Mouse (Mus musculus) midbrain, embryonic 16.5 days (tissue): Measurements from ENCODE around the gene Cd209g. TPM values are rescaled to one million over a fixed set of nuclear protein-coding genes. Genes with fewer than 3 reads are reported as not detected.

Experiments used
- ATAC-seq: fragments of 200-750 bp; cut with Nextera tagmentation; 2 replicates; pipeline ENCODE4 v1.8.0; 2017; ENCODE audit warnings: moderate TSS enrichment
- H3K27ac ChIP-seq: fragments of 300-500 bp; sonication (generic); 2 replicates; pipeline ENCODE4 v1.5.1; 2014; ENCODE audit warnings: mild to moderate bottlenecking, low read length, mixed read lengths
- H3K27me3 ChIP-seq: fragments of 300-500 bp; sonication (generic); 2 replicates; pipeline ENCODE4 v1.6.1; 2014; ENCODE audit warnings: low read depth, low read length, mixed read lengths; ENCODE audit not compliant: control insufficient read depth, insufficient read depth
- H3K36me3 ChIP-seq: fragments of 300-500 bp; sonication (generic); 2 replicates; pipeline ENCODE4 v1.6.1; 2014; ENCODE audit warnings: mild to moderate bottlenecking, low read length, moderate library complexity, mixed read lengths; ENCODE audit not compliant: control insufficient read depth, insufficient read depth
- H3K4me1 ChIP-seq: fragments of 300-500 bp; sonication (generic); 2 replicates; pipeline ENCODE4 v1.6.1; 2014; ENCODE audit warnings: mild to moderate bottlenecking, low read length, mixed read lengths; ENCODE audit not compliant: control insufficient read depth, insufficient read depth
- H3K4me2 ChIP-seq: fragments of 300-500 bp; sonication (generic); 2 replicates; pipeline ENCODE4 v1.6.1; 2014; ENCODE audit warnings: mild to moderate bottlenecking, low read length, mixed read lengths
- H3K4me3 ChIP-seq: fragments of 300-500 bp; sonication (generic); 2 replicates; pipeline ENCODE4 v1.5.1; 2014; ENCODE audit warnings: low read depth, mild to moderate bottlenecking, low read length, moderate library complexity, mixed read lengths
- H3K9ac ChIP-seq: fragments of 300-500 bp; sonication (generic); 2 replicates; pipeline ENCODE4 v1.6.1; 2014; ENCODE audit warnings: low read depth, low read length, mixed read lengths
- H3K9me3 ChIP-seq: fragments of 300-500 bp; sonication (generic); replicated peaks from 2 replicates; pipeline ENCODE4 v1.6.1; 2014; ENCODE audit warnings: mild to moderate bottlenecking, low read length, mixed read lengths; ENCODE audit not compliant: control insufficient read depth, poor library complexity, severe bottlenecking
- WGBS: fragments of 180-500 bp; shearing (Covaris S2); extraction: QIAGEN DNeasy Blood & Tissue Kit; methylation state at CpG from one replicate; pipeline ENCODE4 v1.1.7; 2014; 5-methylcytosine and 5-hydroxymethylcytosine counted together
- polyA plus RNA-seq: library from polyadenylated mRNA; unstranded; fragments of >200 nt; fragmentation: Nextera tagmentation; extraction: Ambion mirVana; gene quantifications from 2 replicates; pipeline ENCODE4 v1.2.1, GENCODE M21; 2015

The Cd209g gene
- polyA plus RNA-seq, 1 experiment from 2014 or later, result not detected

DNA sequence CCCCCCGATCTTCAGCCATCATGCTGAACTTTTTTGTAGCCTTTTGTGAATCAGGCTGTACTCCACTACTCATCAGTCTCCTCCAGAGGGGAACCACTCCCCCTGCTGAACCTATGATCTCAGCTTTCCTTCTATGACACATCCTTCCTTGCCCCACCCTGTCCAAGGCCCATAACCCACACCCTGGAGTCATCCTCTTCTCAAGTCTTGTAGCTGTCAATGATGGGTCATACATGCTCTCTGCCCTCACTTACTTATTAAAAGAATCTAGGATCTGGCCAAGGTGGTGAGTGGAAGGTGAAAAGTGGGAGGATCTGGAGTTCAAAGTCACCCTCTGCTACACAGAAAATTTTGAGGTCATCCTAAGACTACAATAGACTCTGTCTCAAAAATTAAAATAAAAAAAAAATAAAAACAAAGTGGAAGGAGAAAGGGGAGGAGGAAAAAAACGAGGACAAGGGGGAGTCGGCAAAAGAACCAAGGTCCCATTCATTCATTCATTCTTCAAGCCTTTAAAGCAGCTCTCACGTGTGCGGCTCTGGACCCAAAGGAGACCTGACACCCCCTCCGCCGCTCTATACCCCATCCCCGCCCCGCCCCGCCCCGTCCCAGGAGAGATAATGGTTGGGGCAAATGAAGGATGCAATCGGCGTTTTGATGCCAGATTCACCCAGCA is 31.4 kb downstream of the Cd209g start:
- Histone ChIP-seq H3K27ac (peak overlapping the region; percentile 87), H3K9ac (peak overlapping the region; percentile 73), H3K27me3 (no peaks in the 10 kb centered on the region), H3K36me3 (no peaks in the 10 kb centered on the region), H3K4me3 (peak overlapping the region; percentile 51), H3K4me1 (peaks cover 37% of the 10 kb centered on the region), H3K4me2 (peak overlapping the region; percentile 59), H3K9me3 (no peaks in the 10 kb centered on the region)
- 4% methylated on average over 13 of the region's 13 CpGs for WGBS
- ATAC-seq, result peak; percentile 0; the same call in 1 of the 2 replicates

DNA sequence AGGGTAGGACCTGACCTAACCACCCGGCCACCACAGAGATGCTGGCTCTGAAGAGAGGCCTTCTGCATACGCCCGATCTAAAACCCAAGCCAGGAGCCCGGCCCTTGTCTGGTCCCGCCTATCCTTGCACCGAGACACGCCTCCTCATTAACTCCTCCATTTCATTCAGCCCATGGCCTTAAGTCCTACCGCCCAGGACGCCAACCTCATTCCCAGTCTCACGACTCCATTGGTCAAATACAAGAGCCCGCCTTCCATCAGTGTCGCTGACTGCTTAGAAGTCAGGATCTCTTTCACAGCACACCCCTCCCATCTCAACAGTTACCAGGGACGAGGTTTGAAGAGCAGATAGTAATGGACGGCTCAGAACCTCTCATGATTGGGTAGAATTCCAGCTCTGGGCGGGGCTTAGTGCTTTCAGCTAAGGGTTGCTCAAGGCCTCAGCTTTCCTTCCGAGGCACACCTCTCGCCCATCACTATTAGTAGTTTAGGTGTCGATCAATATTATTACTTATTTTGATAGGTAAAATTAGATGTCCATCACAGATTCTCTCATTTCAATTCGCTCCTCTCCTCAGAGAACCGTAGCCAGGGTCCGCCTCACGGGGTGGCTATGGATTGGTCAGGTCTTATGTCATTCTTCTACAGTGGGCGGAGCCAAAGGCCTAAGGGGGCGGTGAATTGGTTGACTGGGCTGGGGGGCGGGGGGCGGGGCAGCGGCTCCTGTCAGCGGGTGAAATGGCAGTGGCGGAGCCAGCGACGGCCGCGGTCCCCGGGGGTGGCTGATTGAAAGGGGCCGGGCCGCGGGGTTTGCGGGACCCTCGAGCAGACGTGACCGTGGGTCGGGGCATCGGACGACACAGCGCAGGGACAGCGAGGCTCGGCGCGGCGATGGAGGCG is 32.2 kb downstream of the Cd209g start, which contains the start of gene Evi5l:
Evi5l (plus strand) TSS at position 716 of the 900 bp plus-strand sequence.
- Histone ChIP-seq H3K36me3 (no peaks in the 10 kb centered on the region), H3K9ac (peak within 1 kb of the TSS; percentile 96), H3K4me3 (peak within 1 kb of the TSS; percentile 96), H3K4me2 (peak within 1 kb of the TSS; percentile 78), H3K9me3 (no peaks in the 10 kb centered on the region), H3K4me1 (peaks cover 43% of the 10 kb centered on the region), H3K27ac (peak within 1 kb of the TSS; percentile 87), H3K27me3 (no peaks in the 10 kb centered on the region)
- 1% methylated on average over 51 of the region's 51 CpGs for WGBS
- ATAC-seq, result peak; percentile 98

DNA sequence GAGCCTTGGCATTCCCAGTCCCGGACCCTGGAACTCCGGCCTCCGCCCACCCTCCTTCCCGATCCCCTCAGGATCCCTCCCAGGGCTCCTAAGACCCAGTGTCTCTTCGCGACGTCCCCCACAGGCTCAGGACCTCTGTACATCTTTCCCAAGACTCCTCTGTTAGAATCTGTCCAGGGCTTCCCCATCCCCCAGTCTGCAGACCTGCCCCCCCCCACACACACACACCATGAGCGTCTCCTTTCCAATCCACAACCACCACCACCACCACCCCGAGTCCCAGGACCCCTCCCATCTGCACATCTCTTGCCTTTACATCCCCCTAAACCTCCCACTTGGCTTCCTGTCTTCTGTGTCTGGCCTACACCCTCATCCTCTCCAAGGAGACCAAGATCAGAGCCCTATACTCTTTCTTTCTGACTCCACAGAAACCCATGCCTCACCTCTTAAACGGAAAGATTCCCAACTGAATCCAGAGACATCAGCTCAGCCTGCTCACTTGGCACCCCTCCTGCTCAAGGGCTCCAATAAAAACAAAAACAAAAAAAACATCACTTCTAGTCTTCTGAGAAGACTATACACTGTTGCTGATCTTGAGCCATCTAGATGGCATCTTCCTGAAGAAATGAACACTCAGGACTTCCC is 33.1 kb downstream of the Cd209g start:
- Histone ChIP-seq H3K9me3 (no peaks in the 10 kb centered on the region), H3K9ac (peak overlapping the region; percentile 96), H3K4me1 (peaks cover 45% of the 10 kb centered on the region), H3K4me3 (peak overlapping the region; percentile 96), H3K27ac (peak overlapping the region; percentile 81), H3K27me3 (no peaks in the 10 kb centered on the region), H3K4me2 (peak overlapping the region; percentile 78), H3K36me3 (no peaks in the 10 kb centered on the region)
- peak; percentile 1 for ATAC-seq
- 4% methylated on average over 10 of the region's 10 CpGs for WGBS

DNA sequence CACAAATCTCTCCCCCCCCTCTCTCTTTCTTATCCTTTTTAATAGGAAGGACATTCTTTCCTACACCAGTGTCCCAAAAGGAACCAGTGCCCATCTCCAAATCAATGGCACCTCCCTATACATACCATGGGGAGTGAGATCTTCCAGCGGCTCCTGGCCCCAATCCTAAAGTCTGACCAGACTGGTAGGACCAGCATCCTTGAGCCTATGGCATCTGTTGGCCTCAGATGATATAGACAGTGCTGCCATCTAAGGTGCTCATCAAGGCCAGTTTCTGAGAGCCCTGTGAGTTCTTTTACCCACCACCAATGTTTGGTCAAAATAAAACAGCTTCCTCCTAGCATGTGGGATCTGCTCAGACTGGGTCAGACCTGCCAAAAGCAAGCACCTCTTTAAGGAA is 34.0 kb downstream of the Cd209g start:
- peak overlapping the region; percentile 78 for H3K4me2 ChIP-seq
- H3K9ac ChIP-seq, result no peak overlapping the region
- peak overlapping the region; percentile 96; the same call in 1 of the 2 replicates for H3K4me3 ChIP-seq
- no peaks in the 10 kb centered on the region for H3K9me3 ChIP-seq
- H3K27ac ChIP-seq, result no peak overlapping the region
- no peaks in the 10 kb centered on the region for H3K27me3 ChIP-seq
- no peaks in the 10 kb centered on the region for H3K36me3 ChIP-seq
- H3K4me1 ChIP-seq, result peaks cover 45% of the 10 kb centered on the region
- ATAC-seq, result no peak
- WGBS, result 93% methylated on average over 1 of the region's 1 CpGs

GRCm38 (mm10) chr8:4172486-4172885 is 38.6 kb downstream of the Cd209g start:
- Histone ChIP-seq H3K4me2 (no peak overlapping the region), H3K27ac (no peak overlapping the region), H3K9ac (no peak overlapping the region), H3K36me3 (peaks cover 8% of the 10 kb centered on the region; the same call in 1 of the 2 replicates), H3K4me1 (peaks cover 36% of the 10 kb centered on the region), H3K27me3 (no peaks in the 10 kb centered on the region), H3K9me3 (no peaks in the 10 kb centered on the region), H3K4me3 (no peak overlapping the region)
- WGBS, result 75% methylated on average over 3 of the region's 3 CpGs
- ATAC-seq, result no peak

DNA sequence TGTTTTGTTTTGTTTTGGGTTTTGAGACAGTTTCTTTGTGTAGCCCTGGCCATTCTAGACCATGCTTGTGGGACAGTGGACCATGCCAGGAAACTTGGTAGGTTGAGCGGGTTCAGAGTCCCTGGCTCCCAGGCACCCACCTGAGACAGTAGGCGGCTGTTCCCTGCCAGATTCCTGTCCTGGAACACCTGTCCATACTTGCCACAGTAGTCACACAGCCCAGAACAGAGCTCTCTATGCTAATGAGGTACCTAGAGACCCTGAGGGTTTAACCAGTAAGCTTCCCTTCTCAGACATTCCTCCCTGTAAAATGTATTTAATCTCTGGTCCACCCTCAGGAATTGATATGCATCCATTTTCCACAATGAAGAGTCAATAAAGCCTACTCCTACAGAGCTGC is 40.1 kb downstream of the Cd209g start:
- WGBS, result 72% methylated on average over 2 of the region's 2 CpGs
- H3K27ac ChIP-seq, result no peak overlapping the region
- no peak overlapping the region for H3K9ac ChIP-seq
- ATAC-seq, result no peak
- H3K4me2 ChIP-seq, result no peak overlapping the region
- no peaks in the 10 kb centered on the region for H3K9me3 ChIP-seq
- no peak overlapping the region for H3K4me3 ChIP-seq
- peaks cover 8% of the 10 kb centered on the region for H3K36me3 ChIP-seq
- H3K4me1 ChIP-seq, result peaks cover 21% of the 10 kb centered on the region
- H3K27me3 ChIP-seq, result no peaks in the 10 kb centered on the region

DNA sequence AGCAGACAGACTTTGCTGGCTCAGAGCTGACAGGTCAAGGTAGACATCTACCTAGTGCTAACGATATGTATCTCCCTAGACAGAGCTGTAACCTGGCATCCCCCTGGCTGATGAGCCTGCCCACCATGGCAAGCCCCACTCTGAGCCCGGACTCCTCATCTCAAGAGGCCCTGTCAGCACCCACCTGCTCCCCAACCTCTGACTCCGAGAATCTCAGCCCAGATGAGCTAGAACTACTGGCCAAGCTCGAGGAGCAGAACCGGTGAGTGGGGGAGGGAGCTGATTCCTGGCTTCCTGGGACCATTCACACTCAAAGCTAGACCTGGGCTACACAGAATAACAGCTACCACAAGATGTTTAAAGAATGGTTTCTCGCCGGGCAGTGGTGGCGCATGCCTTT is 49.5 kb downstream of the Cd209g start:
- ATAC-seq, result no peak
- 78% methylated on average over 8 of the region's 8 CpGs for WGBS

GRCm38 (mm10) chr8:4186151-4186550 is 52.3 kb downstream of the Cd209g start:
- Histone ChIP-seq H3K27ac (no peak overlapping the region), H3K4me3 (no peak overlapping the region), H3K36me3 (peaks cover 33% of the 10 kb centered on the region), H3K9ac (no peak overlapping the region), H3K27me3 (no peaks in the 10 kb centered on the region), H3K9me3 (no peaks in the 10 kb centered on the region), H3K4me1 (no peaks in the 10 kb centered on the region), H3K4me2 (no peak overlapping the region)
- 90% methylated on average over 2 of the region's 2 CpGs for WGBS
- no peak for ATAC-seq

More for the DNA sequence above, 49.5 kb downstream of the Cd209g start:
- H3K27me3 ChIP-seq, result no peaks in the 10 kb centered on the region
- H3K9me3 ChIP-seq, result no peaks in the 10 kb centered on the region
- H3K4me2 ChIP-seq, result no peak overlapping the region
- H3K9ac ChIP-seq, result no peak overlapping the region
- H3K4me1 ChIP-seq, result no peaks in the 10 kb centered on the region
- H3K27ac ChIP-seq, result no peak overlapping the region
- peaks cover 30% of the 10 kb centered on the region for H3K36me3 ChIP-seq
- H3K4me3 ChIP-seq, result no peak overlapping the region
